Mouse (Mus musculus) cerebellum, adult 8-10 months (tissue): Measurements from ENCODE around the gene Slc13a5.

Source experiments
- DNase-seq: peaks from one replicate; pipeline ENCODE4 v3.0.0; 2022

Gene Slc13a5

DNA sequence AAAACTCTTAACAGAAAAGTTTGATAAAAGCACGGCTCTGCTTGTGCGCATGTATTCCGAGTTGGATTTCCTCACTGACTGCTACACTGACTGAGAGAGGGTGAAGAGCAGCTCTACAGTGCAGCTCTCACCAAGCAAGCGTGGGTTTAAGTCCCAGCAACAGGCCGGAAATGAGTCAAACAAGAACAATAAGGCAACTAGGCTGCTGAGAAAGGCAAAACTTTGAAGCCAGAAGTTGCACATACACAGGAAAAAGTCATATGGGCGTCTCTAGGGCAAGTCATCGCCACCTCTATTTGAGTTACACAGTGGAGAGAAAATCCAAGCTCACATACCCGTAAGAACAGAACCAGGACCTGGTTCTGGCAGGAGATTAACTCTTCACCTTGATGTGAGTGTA, 70.5 kb downstream of the Slc13a5 start:
- no peak for DNase-seq

GRCm38 (mm10) chr11:72194259-72194658, 72.8 kb downstream of the Slc13a5 start:
- no peak for DNase-seq
